Mouse (Mus musculus) heart, embryonic 13.5 days (tissue): Measurements from ENCODE around the gene Cited4. TPM values are rescaled to one million over a fixed set of nuclear protein-coding genes. Genes with fewer than 3 reads are reported as not detected.
A peak's percentile ranks its signal among the peaks of the same experiment; 100 is the strongest.

Experiments used
- ATAC-seq: fragments of 200-750 bp; cut with Nextera tagmentation; 2 replicates; pipeline ENCODE4 v1.8.0; 2017; ENCODE audit warnings: moderate TSS enrichment; ENCODE audit not compliant: insufficient number of reproducible peaks, low FRiP score, low TSS enrichment; ENCODE audit errors: extremely low read depth
- H3K27ac ChIP-seq: fragments of 300-500 bp; sonication (generic); replicated peaks from 2 replicates; pipeline ENCODE4 v1.5.1; 2015; ENCODE audit warnings: moderate library complexity, mild to moderate bottlenecking, inconsistent platforms
- H3K27me3 ChIP-seq: fragments of 300-500 bp; sonication (generic); replicated peaks from 2 replicates; pipeline ENCODE4 v1.6.1; 2015; ENCODE audit warnings: mild to moderate bottlenecking, inconsistent platforms
- H3K36me3 ChIP-seq: fragments of 300-500 bp; sonication (generic); 2 replicates; pipeline ENCODE4 v1.6.1; 2015; ENCODE audit warnings: mild to moderate bottlenecking, inconsistent platforms
- H3K4me1 ChIP-seq: fragments of 300-500 bp; sonication (generic); 2 replicates; pipeline ENCODE4 v1.6.1; 2015; ENCODE audit warnings: inconsistent platforms
- H3K4me2 ChIP-seq: fragments of 300-500 bp; sonication (generic); 2 replicates; pipeline ENCODE4 v1.6.1; 2015; ENCODE audit warnings: inconsistent platforms, mild to moderate bottlenecking, moderate library complexity
- H3K4me3 ChIP-seq: fragments of 300-500 bp; sonication (generic); 2 replicates; pipeline ENCODE4 v1.5.1; 2015; ENCODE audit warnings: moderate library complexity, mild to moderate bottlenecking, inconsistent platforms
- H3K9ac ChIP-seq: fragments of 300-500 bp; sonication (generic); 2 replicates; pipeline ENCODE4 v1.6.1; 2015; ENCODE audit warnings: inconsistent platforms, mild to moderate bottlenecking, moderate library complexity
- H3K9me3 ChIP-seq: fragments of 300-500 bp; sonication (generic); 2 replicates; pipeline ENCODE4 v1.6.1; 2016; ENCODE audit warnings: inconsistent platforms
- WGBS: fragments of 180-500 bp; shearing (Covaris S2); methylation state at CpG from one replicate; pipeline ENCODE4 v1.1.7; 2015; ENCODE audit warnings: mixed read lengths; 5-methylcytosine and 5-hydroxymethylcytosine counted together
- polyA plus RNA-seq: library from polyadenylated mRNA; unstranded; fragments of >200 nt; fragmentation: Nextera tagmentation; extraction: Ambion mirVana; gene quantifications from 2 replicates; pipeline ENCODE4 v1.2.1, GENCODE M21; 2015

The Cited4 gene
- polyA plus RNA-seq, 1 experiment from 2014 or later: 21.8 TPM

- no peaks in the 10 kb centered on the region for H3K9me3 ChIP-seq
- H3K9ac ChIP-seq: no peak overlapping the region
- peaks cover 15% of the 10 kb centered on the region for H3K4me1 ChIP-seq
- H3K4me3 ChIP-seq: no peak overlapping the region
- peaks cover 97% of the 10 kb centered on the region for H3K27me3 ChIP-seq
- H3K27ac ChIP-seq: no peak overlapping the region
- H3K4me2 ChIP-seq: no peak overlapping the region
- 77% methylated on average over 12 of the region's 12 CpGs for WGBS
- no peak for ATAC-seq
- no peaks in the 10 kb centered on the region for H3K36me3 ChIP-seq
These were observed 45.9 kb downstream of the Cited4 start for GRCm38 (mm10) chr4:120712236-120712635.

GRCm38 (mm10) chr4:120713021-120713420 is 46.6 kb downstream of the Cited4 start:
- Histone ChIP-seq H3K4me3 (no peak overlapping the region), H3K27ac (no peak overlapping the region), H3K27me3 (peaks cover 98% of the 10 kb centered on the region), H3K4me2 (no peak overlapping the region), H3K36me3 (no peaks in the 10 kb centered on the region), H3K4me1 (peaks cover 15% of the 10 kb centered on the region), H3K9ac (no peak overlapping the region), H3K9me3 (no peaks in the 10 kb centered on the region)
- ATAC-seq: no peak
- WGBS: 91% methylated on average over 6 of the region's 6 CpGs

- WGBS: 64% methylated on average over 6 of the region's 6 CpGs
- peaks cover 98% of the 10 kb centered on the region for H3K27me3 ChIP-seq
These were observed 47.6 kb downstream of the Cited4 start for GRCm38 (mm10) chr4:120713856-120714497.

GRCm38 (mm10) chr4:120716141-120716571 is 49.8 kb downstream of the Cited4 start:
- no peak overlapping the region for H3K27ac ChIP-seq
- peak overlapping the region; percentile 76 for H3K4me2 ChIP-seq
- H3K27me3 ChIP-seq: peaks cover 80% of the 10 kb centered on the region
- peak overlapping the region; percentile 57; the same call in 1 of the 2 replicates for H3K9ac ChIP-seq
- WGBS: under 1% methylated on average over 12 of the region's 12 CpGs
- H3K36me3 ChIP-seq: no peaks in the 10 kb centered on the region
- no peaks in the 10 kb centered on the region for H3K9me3 ChIP-seq
- peaks cover 15% of the 10 kb centered on the region for H3K4me1 ChIP-seq
- H3K4me3 ChIP-seq: peak overlapping the region; percentile 49
- peak; percentile 81 for ATAC-seq

More at GRCm38 (mm10) chr4:120713856-120714497, 47.6 kb downstream of the Cited4 start:
- H3K9me3 ChIP-seq: no peaks in the 10 kb centered on the region
- ATAC-seq: peak; percentile 39
- no peaks in the 10 kb centered on the region for H3K36me3 ChIP-seq
- peak overlapping the region; percentile 9; the same call in 1 of the 2 replicates for H3K4me2 ChIP-seq
- no peak overlapping the region for H3K4me3 ChIP-seq
- peaks cover 15% of the 10 kb centered on the region for H3K4me1 ChIP-seq
- H3K9ac ChIP-seq: no peak overlapping the region
- no peak overlapping the region for H3K27ac ChIP-seq

GRCm38 (mm10) chr4:120716765-120717164 is 50.4 kb downstream of the Cited4 start:
- Histone ChIP-seq H3K27ac (no peak overlapping the region), H3K27me3 (peaks cover 75% of the 10 kb centered on the region), H3K4me3 (peak overlapping the region; percentile 49), H3K4me2 (peak overlapping the region; percentile 76), H3K36me3 (no peaks in the 10 kb centered on the region), H3K4me1 (peaks cover 15% of the 10 kb centered on the region), H3K9me3 (no peaks in the 10 kb centered on the region), H3K9ac (peak overlapping the region; percentile 57)
- WGBS: 11% methylated on average over 12 of the region's 12 CpGs
- no peak for ATAC-seq

Other genes with a start within 250 kb of the Cited4 start
- 0.11 TPM in 1 of 2 replicates, not detected in the other for gene Slfnl1, start 134.3 kb upstream of the Cited4 start, polyA plus RNA-seq
- gene Ctps, start 96.3 kb upstream of the Cited4 start, polyA plus RNA-seq: 99.8 and 100 TPM in 2 replicates
- gene Gm8439, start 77.8 kb upstream of the Cited4 start, polyA plus RNA-seq: 0.41 TPM in 1 of 2 replicates, not detected in the other
- gene Kcnq4, start 82.0 kb downstream of the Cited4 start, polyA plus RNA-seq: 0.45 and 0.83 TPM in 2 replicates
- gene Nfyc, start 165.0 kb downstream of the Cited4 start, polyA plus RNA-seq: 95.8 and 97.4 TPM in 2 replicates
- 0.51 and 0.60 TPM in 2 replicates for gene Rims3, start 188.2 kb downstream of the Cited4 start, polyA plus RNA-seq